Mouse (Mus musculus) olfactory bulb, adult 2 months (tissue): ENCODE measurements around the gene BC117090.
"Not testable (repeated sequence)": the region's sequence is repeated elsewhere in the genome, so short reads cannot be mapped to it uniquely, and the experiment has no call there.

ENCODE experiments used
- CTCF ChIP-seq: fragments of 200-500 bp; IDR thresholded peaks from 2 replicates; pipeline ENCODE4 v1.5.1; 2012; ENCODE audit warnings: low read depth, mild to moderate bottlenecking, low read length, moderate library complexity; ENCODE audit not compliant: insufficient read depth
- POLR2A ChIP-seq: fragments of 200-500 bp; IDR thresholded peaks from 2 replicates; pipeline ENCODE4 v1.6.1; 2012; ENCODE audit warnings: mild to moderate bottlenecking, low read depth, low read length, moderate library complexity; ENCODE audit not compliant: insufficient read depth

GRCm38 (mm10) chr16:36276796-36277195 is 57.3 kb downstream of the BC117090 start, which contains the start of gene Stfa1:
- TF ChIP-seq POLR2A, CTCF: not testable (repeated sequence)
